Mouse (Mus musculus) cerebellum, adult 2 months (tissue): ENCODE measurements around the gene Umad1. TPM values are rescaled to one million over a fixed set of nuclear protein-coding genes. Genes with fewer than 3 reads are reported as not detected.

ENCODE experiments used
- DNase-seq, 2 experiments: peaks; one replicate each; pipeline ENCODE4 v3.0.0; 2021
- H3K27ac ChIP-seq: fragments of 200-500 bp; 2 replicates; pipeline ENCODE4 v1.5.1; 2012; ENCODE audit warnings: low read length, control low read depth, inconsistent platforms; ENCODE audit not compliant: insufficient read depth
- H3K27me3 ChIP-seq: fragments of 200-500 bp; 2 replicates; pipeline ENCODE4 v1.6.1; 2012; ENCODE audit warnings: inconsistent platforms, mild to moderate bottlenecking, low read length, moderate library complexity; ENCODE audit not compliant: control insufficient read depth, insufficient read depth
- H3K4me1 ChIP-seq: fragments of 200-500 bp; 2 replicates; pipeline ENCODE4 v1.6.1; 2011; ENCODE audit warnings: low read length; ENCODE audit not compliant: control insufficient read depth, insufficient read depth
- H3K4me3 ChIP-seq: fragments of 200-500 bp; replicated peaks from 2 replicates; pipeline ENCODE3; 2011; ENCODE audit warnings: mild to moderate bottlenecking, low read depth, low read length, control low read depth; ENCODE audit not compliant: insufficient read depth
- CTCF ChIP-seq: fragments of 200-500 bp; IDR thresholded peaks from 2 replicates; pipeline ENCODE4 v1.5.1; 2011; ENCODE audit warnings: low read depth, mild to moderate bottlenecking, control low read depth, low read length, moderate library complexity, borderline replicate concordance; ENCODE audit not compliant: insufficient read depth
- POLR2A ChIP-seq: fragments of 200-500 bp; IDR thresholded peaks from 2 replicates; pipeline ENCODE4 v1.6.1; 2011; ENCODE audit warnings: low read length, control low read depth, borderline replicate concordance; ENCODE audit not compliant: insufficient read depth
- WGBS: fragments of 180-500 bp; shearing (Covaris S2); methylation state at CpG from one replicate; pipeline ENCODE4 v1.1.7; 2018; 5-methylcytosine and 5-hydroxymethylcytosine counted together
- polyA plus RNA-seq: library from polyadenylated mRNA; depleted of rRNA; stranded (reverse); fragments of >200 nt; gene quantifications from 2 replicates; pipeline ENCODE4 v1.2.3, GENCODE M21; 2012

Gene Umad1
- polyA plus RNA-seq, 1 experiment: 30.8 TPM

DNA sequence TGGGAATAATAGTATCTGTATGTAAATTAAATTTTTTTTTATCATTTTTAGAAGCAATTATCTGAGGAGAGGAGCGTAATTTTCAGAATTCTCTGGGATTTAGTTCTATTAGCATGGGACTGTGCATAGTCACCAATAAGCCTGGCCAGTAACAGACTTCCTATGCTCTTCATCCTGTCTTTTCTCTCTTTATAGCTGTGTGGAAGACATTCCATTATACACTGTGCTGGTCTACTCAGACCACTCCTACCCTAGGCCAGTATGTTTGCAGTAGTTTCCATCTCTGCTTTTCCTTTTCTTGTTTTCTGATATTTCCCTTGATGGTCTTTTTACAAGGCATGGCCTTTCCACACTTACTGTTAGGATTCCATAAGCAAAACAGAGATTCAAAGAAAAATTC, 74.3 kb downstream of the Umad1 start:
- Histone ChIP-seq H3K4me3 (no peak overlapping the region), H3K27ac (no peak overlapping the region), H3K4me1 (no peaks in the 10 kb centered on the region), H3K27me3 (no peaks in the 10 kb centered on the region)
- TF ChIP-seq POLR2A (no peak), CTCF (no peak)
- WGBS: 98% methylated on average over 1 of the region's 1 CpGs
- no peak for DNase-seq

DNA sequence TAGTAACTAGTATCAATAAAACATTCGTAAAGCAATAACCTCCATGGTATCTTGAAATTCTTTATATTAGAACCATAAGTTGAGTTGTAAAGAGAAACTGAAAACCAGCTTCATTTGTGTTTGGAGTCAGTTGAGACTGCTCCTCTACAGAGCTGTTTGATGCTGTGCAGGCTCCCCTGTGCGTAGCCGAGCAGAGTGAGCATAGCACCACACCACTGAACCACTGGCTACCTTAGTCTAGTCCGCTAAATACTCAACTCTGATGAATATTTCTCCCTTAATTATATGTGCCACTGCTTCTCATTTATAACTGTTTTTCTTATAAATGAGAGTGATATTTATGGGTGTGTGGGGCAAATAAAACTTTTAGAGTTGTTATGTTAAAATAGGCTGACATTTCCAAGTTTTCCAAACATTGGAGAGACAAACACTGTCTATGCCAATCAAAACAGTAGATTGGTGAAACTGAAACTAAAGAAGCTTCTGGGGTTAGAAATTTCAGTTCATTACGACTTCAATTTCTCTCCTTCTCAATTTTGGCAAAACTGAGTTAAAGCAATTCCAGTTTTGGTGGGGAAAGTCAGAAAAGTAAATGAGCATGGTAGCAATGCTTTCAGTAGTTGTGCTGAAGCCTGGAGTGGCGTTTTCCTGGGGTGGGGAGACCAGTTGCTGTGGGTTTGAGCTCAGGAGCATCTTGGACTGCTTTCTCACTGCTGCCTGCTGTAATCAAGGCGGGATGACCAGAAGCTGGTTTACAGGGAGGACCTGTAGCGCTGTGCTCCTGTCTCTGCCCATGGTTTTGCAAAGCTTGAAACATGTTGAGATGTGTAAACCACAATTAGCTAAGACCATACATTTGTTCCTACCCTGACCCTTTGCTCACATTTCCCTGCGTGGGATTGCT, 77.7 kb downstream of the Umad1 start:
- H3K4me3 ChIP-seq: no peak overlapping the region
- H3K27me3 ChIP-seq: no peaks in the 10 kb centered on the region
- no peak overlapping the region for H3K27ac ChIP-seq
- 89% methylated on average over 9 of the region's 9 CpGs for WGBS
- no peak for DNase-seq
- TF ChIP-seq CTCF: no peak
- no peak for TF ChIP-seq POLR2A
- H3K4me1 ChIP-seq: no peaks in the 10 kb centered on the region

DNA sequence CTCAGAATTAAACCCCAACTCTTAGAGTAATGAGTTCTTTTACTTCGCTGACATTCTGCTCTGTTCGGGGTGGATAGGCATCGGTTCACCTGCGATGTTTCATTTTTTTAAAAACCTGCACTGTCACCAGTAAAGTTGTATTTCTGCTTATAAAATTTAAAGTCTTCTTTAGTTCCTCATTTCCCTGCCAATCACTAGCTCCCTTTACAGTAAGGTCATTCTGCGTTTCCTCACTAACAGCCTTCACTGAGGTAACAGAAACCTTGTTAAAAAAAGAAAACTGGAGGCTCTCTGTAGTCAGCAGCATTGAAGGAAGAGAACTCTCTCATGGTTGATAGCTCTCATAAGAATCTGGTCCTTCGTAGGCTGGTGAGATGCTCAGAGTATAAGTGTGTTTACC, 80.4 kb downstream of the Umad1 start:
- Histone ChIP-seq H3K4me1 (no peaks in the 10 kb centered on the region), H3K27me3 (no peaks in the 10 kb centered on the region), H3K27ac (no peak overlapping the region), H3K4me3 (no peak overlapping the region)
- DNase-seq: no peak
- TF ChIP-seq POLR2A: no peak
- TF ChIP-seq CTCF: no peak
- 95% methylated on average over 6 of the region's 6 CpGs for WGBS

GRCm38 (mm10) chr6:8343271-8343670, 84.2 kb downstream of the Umad1 start:
- no peak for DNase-seq
- Histone ChIP-seq H3K4me3 (no peak overlapping the region), H3K4me1 (no peaks in the 10 kb centered on the region), H3K27ac (no peak overlapping the region), H3K27me3 (no peaks in the 10 kb centered on the region)
- TF ChIP-seq POLR2A (no peak), CTCF (no peak)
- WGBS: 93% methylated on average over 4 of the region's 4 CpGs

DNA sequence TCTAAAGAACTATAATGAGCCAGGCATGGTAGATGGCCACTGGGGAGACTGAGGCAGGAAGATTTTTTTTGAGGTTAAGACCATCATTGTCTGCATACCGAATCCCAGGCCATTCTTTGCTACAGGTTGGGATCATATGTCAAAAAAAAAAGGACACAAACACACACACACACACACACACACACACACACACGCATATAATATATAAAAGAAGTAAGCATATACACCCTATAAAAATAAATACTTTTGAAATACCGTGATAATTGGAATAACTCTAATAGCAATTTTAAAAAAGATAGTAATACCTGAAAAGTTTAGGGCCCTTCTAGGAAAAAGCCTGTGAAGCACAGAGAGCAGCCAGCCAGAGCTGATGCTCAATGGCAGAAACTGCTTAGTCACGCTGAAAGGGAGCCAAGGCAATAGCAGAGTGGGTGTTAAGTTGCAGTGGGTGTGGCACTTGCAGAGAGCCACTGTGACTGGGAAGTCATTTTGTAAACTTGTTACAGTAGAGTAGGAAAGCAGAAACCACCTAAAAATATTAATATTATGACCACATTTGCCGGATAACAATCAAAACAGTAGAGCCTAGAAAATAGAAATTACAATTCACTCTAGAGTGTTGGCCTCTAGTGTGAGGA, 86.2 kb downstream of the Umad1 start:
- H3K27ac ChIP-seq: no peak overlapping the region
- no peak for TF ChIP-seq POLR2A
- TF ChIP-seq CTCF: no peak
- no peak for DNase-seq

GRCm38 (mm10) chr6:8347154-8347553, 88.1 kb downstream of the Umad1 start:
- H3K4me3 ChIP-seq: no peak overlapping the region
- H3K27ac ChIP-seq: no peak overlapping the region
- TF ChIP-seq CTCF (no peak), POLR2A (no peak)
- no peaks in the 10 kb centered on the region for H3K27me3 ChIP-seq
- WGBS: 96% methylated on average over 2 of the region's 2 CpGs
- DNase-seq: no peak
- H3K4me1 ChIP-seq: no peaks in the 10 kb centered on the region

More for the DNA sequence above, 86.2 kb downstream of the Umad1 start:
- WGBS: 79% methylated on average over 5 of the region's 5 CpGs
- H3K4me3 ChIP-seq: no peak overlapping the region
- no peaks in the 10 kb centered on the region for H3K4me1 ChIP-seq
- H3K27me3 ChIP-seq: no peaks in the 10 kb centered on the region

DNA sequence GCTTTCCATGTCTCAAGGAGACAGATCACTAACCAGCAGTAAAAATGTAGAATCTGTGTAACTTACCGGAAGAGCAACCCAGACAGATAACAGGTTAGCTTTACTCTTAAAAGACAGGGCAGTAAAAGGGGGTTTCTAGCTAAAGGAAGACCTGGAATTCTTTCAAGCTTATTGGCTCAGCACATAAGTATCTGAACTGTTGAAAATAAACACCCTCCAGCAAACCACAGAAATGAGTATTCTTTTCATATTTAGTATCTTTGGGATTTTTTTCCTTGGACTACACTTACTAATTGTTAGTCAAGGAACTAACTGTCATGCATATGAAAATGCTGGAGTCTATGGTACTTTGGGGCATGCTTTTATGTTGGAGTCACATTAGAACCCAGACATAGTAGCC, 89.3 kb downstream of the Umad1 start:
- no peak for DNase-seq
- H3K4me3 ChIP-seq: no peak overlapping the region
- WGBS: 96% methylated on average over 1 of the region's 1 CpGs
- H3K4me1 ChIP-seq: no peaks in the 10 kb centered on the region
- H3K27me3 ChIP-seq: no peaks in the 10 kb centered on the region
- no peak for TF ChIP-seq CTCF
- TF ChIP-seq POLR2A: no peak
- H3K27ac ChIP-seq: no peak overlapping the region

DNA sequence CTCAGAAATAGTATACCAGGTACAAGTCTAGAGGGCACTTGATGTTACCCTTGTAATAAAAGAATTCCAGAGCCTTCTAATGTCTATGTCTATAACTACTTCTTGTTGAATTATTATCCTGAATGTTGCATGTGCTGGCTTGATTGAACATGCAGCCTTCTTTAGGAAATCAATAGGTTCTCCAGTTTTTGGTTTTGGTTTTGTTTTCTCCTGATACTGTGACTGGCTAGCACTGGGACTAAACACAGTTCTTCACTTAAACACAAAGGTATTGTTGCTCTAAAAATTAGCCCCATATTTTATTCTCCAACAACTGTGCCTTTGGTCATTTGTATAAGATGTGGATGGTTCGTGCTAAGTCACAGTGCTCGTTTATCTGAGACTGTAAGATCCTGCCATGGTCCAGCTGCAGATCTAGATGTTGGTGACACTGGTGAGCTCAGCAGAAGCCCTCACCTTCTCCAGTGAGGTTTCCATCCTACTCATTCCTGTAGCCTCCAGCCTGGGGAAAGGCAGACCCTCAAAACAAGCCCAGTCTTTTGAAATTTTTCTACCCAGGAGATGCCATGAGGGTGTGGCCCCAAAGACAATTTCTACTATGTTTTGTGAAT, 90.1 kb downstream of the Umad1 start:
- DNase-seq: no peak
- TF ChIP-seq POLR2A: no peak
- TF ChIP-seq CTCF: no peak
- WGBS: 91% methylated on average over 2 of the region's 2 CpGs

More for the DNA sequence above, 90.1 kb downstream of the Umad1 start:
- Histone ChIP-seq H3K27me3 (no peaks in the 10 kb centered on the region), H3K4me3 (no peak overlapping the region), H3K4me1 (no peaks in the 10 kb centered on the region), H3K27ac (no peak overlapping the region)
